Mouse (Mus musculus): Measurements from ENCODE around the gene Mum1l1.
"Not testable (repeated sequence)": the region's sequence is repeated elsewhere in the genome, so short reads cannot be mapped to it uniquely, and the experiment has no call there.

Mum1l1 gene

GRCm38 (mm10) chrX:139209829-139210225 is at the start of gene Mum1l1:
Mum1l1 (plus strand) TSS chrX:139210042.
- peak; percentile 12 for DNase-seq (ENCODE audit: low spot score)

GRCm38 (mm10) chrX:139178928-139179327 is 30.9 kb upstream of the Mum1l1 start, which contains the start of gene 4933428M09Rik:
4933428M09Rik (plus strand) TSS chrX:139179228.
- no peak for DNase-seq (ENCODE audit: low spot score)

DNA sequence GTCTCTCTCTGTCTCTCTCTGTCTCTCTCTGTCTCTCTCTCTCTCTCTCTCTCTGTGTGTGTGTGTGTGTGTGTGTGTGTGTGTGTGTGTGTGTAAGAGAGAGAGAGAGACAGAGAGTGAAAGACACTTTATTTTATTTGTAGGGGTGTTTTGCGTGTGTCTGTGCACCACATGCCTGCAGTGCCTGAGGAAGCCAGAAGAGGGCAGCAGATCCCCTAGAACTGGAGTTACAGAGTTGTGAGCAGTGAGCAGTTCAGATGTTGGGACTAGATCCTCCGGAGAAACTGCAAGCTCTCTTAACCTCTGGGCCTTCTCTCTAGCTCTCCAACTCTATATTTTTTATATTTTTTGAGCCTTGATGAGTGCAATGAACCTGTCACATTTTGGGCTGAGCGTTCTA is 18.3 kb upstream of the Mum1l1 start:
- DNase-seq (ENCODE audit: low spot score): not testable (repeated sequence)

DNA sequence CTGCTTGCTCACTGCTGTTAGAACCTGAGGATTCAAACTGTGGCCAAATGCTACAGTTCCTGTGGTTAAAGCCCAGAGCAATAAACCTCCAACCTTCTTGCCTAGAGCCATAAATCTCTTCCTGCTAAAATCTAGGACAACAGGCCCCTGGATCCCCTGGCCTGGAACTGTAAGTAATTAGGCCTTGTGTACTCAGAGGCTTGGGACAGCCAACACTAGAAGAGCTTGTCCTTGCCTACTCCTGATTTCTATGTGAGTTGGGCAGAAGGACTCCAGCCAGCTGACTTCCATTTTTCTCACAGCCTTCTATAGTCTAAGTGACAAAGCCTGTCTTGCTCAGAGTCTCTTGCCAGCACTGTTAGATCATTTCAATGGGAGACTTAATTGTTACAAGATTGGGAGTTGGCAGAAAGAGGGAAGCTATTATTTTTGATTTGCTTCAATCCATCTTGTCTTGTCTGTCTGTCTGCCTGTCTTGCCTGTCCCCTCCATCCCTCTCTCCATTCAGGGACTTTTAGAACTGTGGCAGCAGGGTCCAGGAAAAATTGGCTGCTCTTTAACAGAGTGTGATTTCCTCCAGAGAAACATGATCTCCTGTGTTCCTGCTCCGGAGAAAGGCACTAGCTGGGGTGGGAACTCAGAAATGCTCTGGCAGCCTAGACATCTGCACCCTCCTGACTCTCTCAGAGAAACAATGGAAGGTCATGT is 15.1 kb upstream of the Mum1l1 start:
- DNase-seq (ENCODE audit: low spot score): no peak

DNA sequence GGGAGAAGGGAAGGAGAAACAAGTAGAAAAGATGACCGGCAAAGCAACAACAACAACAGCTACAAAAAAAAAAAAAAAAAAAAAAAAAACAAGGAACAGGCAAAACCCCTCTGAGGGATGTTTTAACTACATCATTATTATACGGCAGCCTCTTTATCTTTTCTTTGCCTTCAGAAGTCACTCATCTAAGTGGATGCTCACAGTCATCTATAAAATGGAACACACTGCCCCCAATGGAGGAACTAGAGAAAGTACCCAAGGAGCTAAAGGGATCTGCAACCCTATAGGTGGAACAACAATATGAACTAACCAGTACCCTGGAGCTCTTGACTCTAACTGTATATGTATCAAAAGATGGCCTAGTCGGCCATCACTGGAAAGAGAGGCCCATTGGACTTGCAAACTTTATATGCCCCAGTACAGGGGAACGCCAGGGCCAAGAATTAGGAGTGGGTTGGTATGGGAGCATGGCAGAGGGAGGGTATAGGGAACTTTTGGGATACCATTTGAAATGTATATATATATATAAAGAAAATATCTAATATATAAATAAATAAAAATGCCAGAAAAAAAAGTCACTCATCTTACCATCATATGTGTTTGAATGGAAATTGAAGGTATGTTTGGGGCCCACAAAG is 532 bp upstream of the Mum1l1 start:
- DNase-seq (ENCODE audit: low spot score): not testable (repeated sequence)

- DNase-seq (ENCODE audit: low spot score): no peak
These were observed 4.9 kb downstream of the Mum1l1 start for GRCm38 (mm10) chrX:139214765-139215164.

- no peak for DNase-seq (ENCODE audit: low spot score)
These were observed 6.6 kb downstream of the Mum1l1 start for GRCm38 (mm10) chrX:139216409-139216808.

DNA sequence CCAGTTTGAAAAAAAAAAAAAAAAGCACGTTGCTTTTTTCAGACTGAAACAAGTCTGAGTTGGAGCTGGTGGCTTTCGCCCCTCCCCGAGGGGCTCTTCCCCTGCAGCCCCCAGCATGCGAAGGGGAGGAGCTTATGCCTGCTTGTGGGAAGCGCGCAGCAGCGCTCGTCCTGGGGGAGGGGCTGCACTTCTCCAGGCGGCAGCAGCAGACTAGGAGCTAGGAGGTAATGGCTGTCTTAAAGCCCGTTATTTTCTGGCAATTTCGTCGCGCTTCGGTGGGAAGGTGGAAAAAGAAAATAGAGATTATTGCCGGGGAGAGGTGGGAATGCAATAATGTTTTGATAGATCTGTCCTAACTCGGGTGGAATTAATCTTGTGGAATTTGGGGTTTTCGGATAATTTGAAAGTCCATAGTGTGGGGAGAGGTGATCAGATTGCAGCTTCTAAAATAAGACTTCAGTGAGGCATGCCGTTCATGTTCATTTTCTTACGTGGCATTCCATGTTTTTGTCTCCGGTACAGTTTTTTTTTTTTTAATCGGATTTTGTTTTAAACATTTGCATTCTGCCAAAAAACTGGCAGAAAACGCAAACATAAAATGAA is 7.2 kb downstream of the Mum1l1 start:
- peak; percentile 23 for DNase-seq (ENCODE audit: low spot score)

- no peak for DNase-seq (ENCODE audit: low spot score)
These were observed 7.9 kb downstream of the Mum1l1 start for GRCm38 (mm10) chrX:139217776-139218175.

- DNase-seq (ENCODE audit: low spot score): peak; percentile 32
These were observed 9.2 kb downstream of the Mum1l1 start for GRCm38 (mm10) chrX:139219017-139219416.

GRCm38 (mm10) chrX:139220830-139221229 is 11.0 kb downstream of the Mum1l1 start:
- no peak for DNase-seq (ENCODE audit: low spot score)

DNA sequence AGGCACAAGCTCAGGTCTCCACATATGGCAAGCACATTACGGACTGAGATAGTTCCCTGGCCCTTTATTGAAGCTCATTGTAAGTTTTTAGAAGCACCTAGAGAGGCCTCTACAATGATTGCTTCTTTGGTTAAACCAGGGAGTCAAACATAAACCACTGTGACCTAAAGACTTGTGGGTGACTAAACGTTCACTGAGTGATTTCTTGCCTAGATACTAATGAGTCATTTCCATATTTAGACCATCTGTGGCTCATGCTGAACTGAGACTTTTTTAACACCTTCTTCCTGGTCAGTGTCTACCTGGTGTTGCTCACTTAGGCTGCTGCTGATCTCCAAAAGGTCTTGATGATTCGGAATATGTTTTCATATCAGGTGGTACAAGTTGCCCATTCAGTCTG is 12.1 kb downstream of the Mum1l1 start:
- no peak for DNase-seq (ENCODE audit: low spot score)

GRCm38 (mm10) chrX:139231143-139231542 is 21.3 kb downstream of the Mum1l1 start:
- peak; percentile 10 for DNase-seq (ENCODE audit: low spot score)

GRCm38 (mm10) chrX:139247294-139247693 is 37.5 kb downstream of the Mum1l1 start:
- DNase-seq (ENCODE audit: low spot score): no peak

- no peak for DNase-seq (ENCODE audit: low spot score)
These were observed 47.2 kb downstream of the Mum1l1 start for GRCm38 (mm10) chrX:139257072-139257471.

GRCm38 (mm10) chrX:139281966-139282365 is 72.1 kb downstream of the Mum1l1 start:
- DNase-seq (ENCODE audit: low spot score): no peak

Measured in layer of hippocampus, adult 11-12 months (tissue).